Mouse (Mus musculus) forebrain, embryonic 13.5 days (tissue): ENCODE measurements at regions not wholly inside any gene's neighbourhood (a gene's known extent, or its start where the extent isn't known, plus 50 kb on each side); places are given as distances from the start of the nearest gene placed in this dataset.
A peak's percentile ranks its signal among the peaks of the same experiment; 100 is the strongest.

ENCODE experiments used
- ATAC-seq: fragments of 200-750 bp; cut with Nextera tagmentation; 2 replicates; pipeline ENCODE4 v1.8.0; 2017
- H3K27ac ChIP-seq: fragments of 300-500 bp; sonication (generic); 2 replicates; pipeline ENCODE4 v1.5.1; 2015; ENCODE audit warnings: inconsistent platforms, mild to moderate bottlenecking, moderate library complexity
- H3K27me3 ChIP-seq: fragments of 300-500 bp; sonication (generic); 2 replicates; pipeline ENCODE4 v1.6.1; 2015; ENCODE audit warnings: mild to moderate bottlenecking, inconsistent platforms
- H3K36me3 ChIP-seq: fragments of 300-500 bp; sonication (generic); 2 replicates; pipeline ENCODE4 v1.6.1; 2015; ENCODE audit warnings: mild to moderate bottlenecking, inconsistent platforms; ENCODE audit not compliant: poor library complexity, severe bottlenecking
- H3K4me1 ChIP-seq: fragments of 300-500 bp; sonication (generic); 2 replicates; pipeline ENCODE4 v1.6.1; 2015; ENCODE audit warnings: inconsistent platforms
- H3K4me2 ChIP-seq: fragments of 300-500 bp; sonication (generic); 2 replicates; pipeline ENCODE4 v1.6.1; 2015; ENCODE audit warnings: inconsistent platforms, mild to moderate bottlenecking, moderate library complexity
- H3K4me3 ChIP-seq: fragments of 300-500 bp; sonication (generic); 2 replicates; pipeline ENCODE4 v1.5.1; 2015; ENCODE audit warnings: mild to moderate bottlenecking, inconsistent platforms
- H3K9ac ChIP-seq: fragments of 300-500 bp; sonication (generic); 2 replicates; pipeline ENCODE4 v1.6.1; 2015; ENCODE audit warnings: mild to moderate bottlenecking, inconsistent platforms
- H3K9me3 ChIP-seq: fragments of 300-500 bp; sonication (generic); replicated peaks from 2 replicates; pipeline ENCODE4 v1.6.1; 2016; ENCODE audit warnings: inconsistent platforms
- WGBS: fragments of 180-500 bp; shearing (Covaris S2); methylation state at CpG from one replicate; pipeline ENCODE4 v1.1.7; 2015; 5-methylcytosine and 5-hydroxymethylcytosine counted together

GRCm38 (mm10) chr9:58421702-58422392, 51.6 kb upstream of the Tbc1d21 start:
- Histone ChIP-seq H3K27me3 (no peaks in the 10 kb centered on the region), H3K36me3 (no peaks in the 10 kb centered on the region), H3K4me3 (no peak overlapping the region), H3K9ac (no peak overlapping the region), H3K4me2 (peak overlapping the region; percentile 17; the same call in 1 of the 2 replicates), H3K27ac (peak overlapping the region; percentile 76), H3K4me1 (peaks cover 29% of the 10 kb centered on the region), H3K9me3 (no peaks in the 10 kb centered on the region)
- 44% methylated on average over 9 of the region's 9 CpGs for WGBS
- ATAC-seq, result peak; percentile 71

- Histone ChIP-seq H3K27ac (no peak overlapping the region), H3K4me1 (peaks cover 7% of the 10 kb centered on the region; the same call in 1 of the 2 replicates), H3K9ac (no peak overlapping the region), H3K9me3 (no peaks in the 10 kb centered on the region), H3K4me2 (no peak overlapping the region), H3K27me3 (no peaks in the 10 kb centered on the region), H3K36me3 (no peaks in the 10 kb centered on the region), H3K4me3 (no peak overlapping the region)
- WGBS, result 90% methylated on average over 7 of the region's 7 CpGs
- no peak for ATAC-seq
These were observed 58.5 kb upstream of the Tbc1d21 start for GRCm38 (mm10) chr9:58428795-58429194.

- Histone ChIP-seq H3K36me3 (no peaks in the 10 kb centered on the region), H3K27me3 (no peaks in the 10 kb centered on the region), H3K9me3 (no peaks in the 10 kb centered on the region), H3K4me1 (peaks cover 7% of the 10 kb centered on the region; the same call in 1 of the 2 replicates), H3K4me2 (no peak overlapping the region), H3K9ac (no peak overlapping the region), H3K27ac (no peak overlapping the region), H3K4me3 (no peak overlapping the region)
- no peak for ATAC-seq
- WGBS, result 96% methylated on average over 4 of the region's 4 CpGs
These were observed 57.6 kb upstream of the Insyn1 start for GRCm38 (mm10) chr9:58430772-58431171.

GRCm38 (mm10) chr9:58432793-58433370, 55.5 kb upstream of the Insyn1 start:
- ATAC-seq, result no peak
- 70% methylated on average over 5 of the region's 5 CpGs for WGBS
- Histone ChIP-seq H3K4me1 (peaks cover 15% of the 10 kb centered on the region; the same call in 1 of the 2 replicates), H3K9ac (no peak overlapping the region), H3K27ac (no peak overlapping the region; the same call in 1 of the 2 replicates), H3K9me3 (no peaks in the 10 kb centered on the region), H3K36me3 (no peaks in the 10 kb centered on the region), H3K4me3 (no peak overlapping the region), H3K4me2 (no peak overlapping the region), H3K27me3 (no peaks in the 10 kb centered on the region)

- H3K27me3 ChIP-seq, result no peaks in the 10 kb centered on the region
- no peak overlapping the region for H3K4me2 ChIP-seq
- no peak overlapping the region for H3K9ac ChIP-seq
- no peak overlapping the region for H3K4me3 ChIP-seq
- H3K9me3 ChIP-seq, result no peaks in the 10 kb centered on the region
- H3K27ac ChIP-seq, result no peak overlapping the region
- 79% methylated on average over 10 of the region's 10 CpGs for WGBS
- H3K4me1 ChIP-seq, result peaks cover 44% of the 10 kb centered on the region
- no peaks in the 10 kb centered on the region for H3K36me3 ChIP-seq
- ATAC-seq, result no peak
These were observed 51.9 kb upstream of the Insyn1 start for GRCm38 (mm10) chr9:58436246-58437091.

GRCm38 (mm10) chr9:58437541-58437940, 50.9 kb upstream of the Insyn1 start:
- Histone ChIP-seq H3K4me3 (no peak overlapping the region), H3K4me2 (no peak overlapping the region), H3K9me3 (no peaks in the 10 kb centered on the region), H3K27ac (0 out of 2 replicates have a peak overlapping the region, but pooled peaks have one; percentile 12), H3K4me1 (peaks cover 55% of the 10 kb centered on the region), H3K9ac (0 out of 2 replicates have a peak overlapping the region, but pooled peaks have one; percentile 14), H3K36me3 (no peaks in the 10 kb centered on the region), H3K27me3 (no peaks in the 10 kb centered on the region)
- WGBS, result 81% methylated on average over 11 of the region's 11 CpGs
- no peak for ATAC-seq

- peak overlapping the region; percentile 36 for H3K9ac ChIP-seq
- H3K4me1 ChIP-seq, result peaks cover 57% of the 10 kb centered on the region
- no peaks in the 10 kb centered on the region for H3K27me3 ChIP-seq
- H3K9me3 ChIP-seq, result no peaks in the 10 kb centered on the region
- 0 out of 2 replicates have a peak overlapping the region, but pooled peaks have one; percentile 43 for H3K4me2 ChIP-seq
- peak overlapping the region; percentile 80 for H3K27ac ChIP-seq
- no peak overlapping the region for H3K4me3 ChIP-seq
- WGBS, result 46% methylated on average over 7 of the region's 7 CpGs
- no peaks in the 10 kb centered on the region for H3K36me3 ChIP-seq
- no peak for ATAC-seq
These were observed 50.1 kb upstream of the Insyn1 start for GRCm38 (mm10) chr9:58438071-58438858.
